Mouse (Mus musculus): ENCODE results near the gene Pofut2. TPM values are rescaled to one million over a fixed set of nuclear protein-coding genes. Genes with fewer than 3 reads are reported as not detected.
"Not testable (repeated sequence)": the region's sequence is repeated elsewhere in the genome, so short reads cannot be mapped to it uniquely, and the experiment has no call there.

Gene Pofut2
- polyA plus RNA-seq, 1 experiment = 45.9 TPM

DNA sequence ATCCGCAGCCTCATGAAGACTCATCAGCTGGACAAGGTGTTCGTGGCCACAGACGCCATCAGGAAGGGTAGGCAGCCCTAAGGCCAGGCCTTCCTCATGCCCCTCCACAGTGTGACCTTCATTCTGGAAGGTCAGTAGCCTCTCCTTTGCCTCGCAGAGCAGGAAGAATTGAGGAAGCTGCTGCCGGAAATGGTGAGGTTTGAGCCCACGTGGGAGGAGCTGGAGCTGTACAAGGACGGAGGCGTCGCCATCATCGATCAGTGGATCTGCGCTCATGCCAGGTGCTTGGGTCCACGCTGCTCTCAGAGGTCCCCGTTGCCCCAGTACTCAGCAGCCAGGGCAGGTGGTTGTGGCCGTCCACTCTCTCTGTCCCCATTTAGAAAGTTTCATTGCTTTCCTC, 8.0 kb downstream of the Pofut2 start:
- no peak overlapping the region for H3K4me3 ChIP-seq (ENCODE audit: insufficient read depth, low read depth, low read length)
- no peak overlapping the region for H3K27ac ChIP-seq (ENCODE audit: insufficient read depth, low read depth, low read length)
- no peak for DNase-seq
- TF ChIP-seq CTCF (conservative IDR thresholded peaks at IDR 0.05; ENCODE audit: insufficient read depth, insufficient read length, low read depth, low read length) (no peak), POLR2A (IDR thresholded peaks at IDR 0.05; ENCODE audit: low read depth, low read length) (no peak)
- 79% methylated on average over 14 of the region's 14 CpGs for WGBS
- peaks cover 2% of the 10 kb centered on the region; the same call in 1 of the 2 replicates for H3K36me3 ChIP-seq (ENCODE audit: control insufficient read depth, insufficient read depth, low read length)
- H3K4me1 ChIP-seq (ENCODE audit: control insufficient read depth, insufficient read depth, low read length) = no peaks in the 10 kb centered on the region
- H3K27me3 ChIP-seq (replicated peaks; ENCODE audit: control insufficient read depth, insufficient read depth, low read length) = no peaks in the 10 kb centered on the region

DNA sequence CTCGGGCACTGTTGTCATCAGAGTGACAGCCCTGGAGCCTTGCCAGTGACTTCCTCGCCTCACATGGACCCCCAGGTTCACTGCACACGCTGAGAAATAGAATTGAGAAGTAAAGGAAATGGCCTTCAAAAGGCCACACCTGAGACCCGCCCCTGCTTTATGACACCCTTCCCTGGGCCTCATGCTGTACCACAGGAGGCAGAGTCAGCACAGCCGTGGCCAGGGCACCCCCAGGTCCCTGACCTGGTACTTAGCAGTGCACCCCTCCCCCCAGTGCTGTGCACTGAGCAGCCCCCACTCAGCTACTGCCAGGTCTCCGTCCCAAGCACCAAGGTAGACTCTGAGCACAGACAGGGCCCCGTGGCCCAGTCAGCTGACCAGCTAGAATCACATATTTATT, 10.1 kb downstream of the Pofut2 start:
- no peaks in the 10 kb centered on the region for H3K27me3 ChIP-seq (replicated peaks; ENCODE audit: control insufficient read depth, insufficient read depth, low read length)
- TF ChIP-seq CTCF (conservative IDR thresholded peaks at IDR 0.05; ENCODE audit: insufficient read depth, insufficient read length, low read depth, low read length) = no peak
- no peak for TF ChIP-seq POLR2A (IDR thresholded peaks at IDR 0.05; ENCODE audit: low read depth, low read length)
- peaks cover 2% of the 10 kb centered on the region; the same call in 1 of the 2 replicates for H3K36me3 ChIP-seq (ENCODE audit: control insufficient read depth, insufficient read depth, low read length)
- no peaks in the 10 kb centered on the region for H3K4me1 ChIP-seq (ENCODE audit: control insufficient read depth, insufficient read depth, low read length)
- 66% methylated on average over 7 of the region's 7 CpGs for WGBS
- H3K27ac ChIP-seq (ENCODE audit: insufficient read depth, low read depth, low read length) = no peak overlapping the region
- no peak overlapping the region for H3K4me3 ChIP-seq (ENCODE audit: insufficient read depth, low read depth, low read length)
- DNase-seq = no peak

GRCm38 (mm10) chr10:77272980-77273730, 14.1 kb downstream of the Pofut2 start:
- Histone ChIP-seq H3K27me3 (replicated peaks; ENCODE audit: control insufficient read depth, insufficient read depth, low read length) (no peaks in the 10 kb centered on the region), H3K4me1 (ENCODE audit: control insufficient read depth, insufficient read depth, low read length) (no peaks in the 10 kb centered on the region), H3K4me3 (ENCODE audit: insufficient read depth, low read depth, low read length) (no peak overlapping the region), H3K27ac (ENCODE audit: insufficient read depth, low read depth, low read length) (no peak overlapping the region), H3K36me3 (ENCODE audit: control insufficient read depth, insufficient read depth, low read length) (peaks cover 2% of the 10 kb centered on the region; the same call in 1 of the 2 replicates)
- 60% methylated on average over 11 of the region's 11 CpGs for WGBS
- DNase-seq = no peak
- TF ChIP-seq POLR2A (IDR thresholded peaks at IDR 0.05; ENCODE audit: low read depth, low read length) = no peak
- no peak for TF ChIP-seq CTCF (conservative IDR thresholded peaks at IDR 0.05; ENCODE audit: insufficient read depth, insufficient read length, low read depth, low read length)

DNA sequence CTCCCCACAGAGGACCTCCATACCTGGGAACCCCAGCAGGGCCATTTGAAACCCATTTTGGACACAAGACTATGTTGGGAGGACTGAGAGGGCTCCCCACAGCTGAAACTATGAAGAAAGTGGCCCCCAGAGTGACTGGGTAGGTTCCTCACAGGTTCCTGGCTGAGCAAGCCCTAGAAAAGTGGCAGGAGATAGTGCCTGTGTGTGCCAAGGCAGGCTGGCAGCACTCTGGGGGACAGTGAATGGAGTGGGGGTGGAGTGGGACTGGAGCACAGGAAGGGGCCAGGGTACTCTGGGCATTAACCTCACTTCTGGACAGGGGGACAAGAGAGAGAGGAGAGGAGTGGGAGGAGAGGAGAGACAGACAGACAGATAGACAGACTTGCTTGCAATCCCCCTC, 14.8 kb downstream of the Pofut2 start:
- Histone ChIP-seq H3K4me3 (ENCODE audit: insufficient read depth, low read depth, low read length) (no peak overlapping the region), H3K27me3 (replicated peaks; ENCODE audit: control insufficient read depth, insufficient read depth, low read length) (no peaks in the 10 kb centered on the region), H3K27ac (ENCODE audit: insufficient read depth, low read depth, low read length) (no peak overlapping the region), H3K4me1 (ENCODE audit: control insufficient read depth, insufficient read depth, low read length) (no peaks in the 10 kb centered on the region), H3K36me3 (ENCODE audit: control insufficient read depth, insufficient read depth, low read length) (peaks cover 2% of the 10 kb centered on the region; the same call in 1 of the 2 replicates)
- no peak for DNase-seq
- no peak for TF ChIP-seq POLR2A (IDR thresholded peaks at IDR 0.05; ENCODE audit: low read depth, low read length)
- TF ChIP-seq CTCF (conservative IDR thresholded peaks at IDR 0.05; ENCODE audit: insufficient read depth, insufficient read length, low read depth, low read length) = no peak

- H3K27ac ChIP-seq (ENCODE audit: insufficient read depth, low read depth, low read length); H3K4me3 ChIP-seq (ENCODE audit: insufficient read depth, low read depth, low read length); DNase-seq; H3K27me3 ChIP-seq (replicated peaks; ENCODE audit: control insufficient read depth, insufficient read depth, low read length); H3K36me3 ChIP-seq (ENCODE audit: control insufficient read depth, insufficient read depth, low read length); H3K4me1 ChIP-seq (ENCODE audit: control insufficient read depth, insufficient read depth, low read length): not testable (repeated sequence)
- WGBS = 83% methylated on average over 1 of the region's 1 CpGs
- TF ChIP-seq CTCF (conservative IDR thresholded peaks at IDR 0.05; ENCODE audit: insufficient read depth, insufficient read length, low read depth, low read length) = 0 out of 2 replicates have a peak, but pooled peaks have one; percentile 6
These were observed 23.1 kb downstream of the Pofut2 start for GRCm38 (mm10) chr10:77282085-77282484.

DNA sequence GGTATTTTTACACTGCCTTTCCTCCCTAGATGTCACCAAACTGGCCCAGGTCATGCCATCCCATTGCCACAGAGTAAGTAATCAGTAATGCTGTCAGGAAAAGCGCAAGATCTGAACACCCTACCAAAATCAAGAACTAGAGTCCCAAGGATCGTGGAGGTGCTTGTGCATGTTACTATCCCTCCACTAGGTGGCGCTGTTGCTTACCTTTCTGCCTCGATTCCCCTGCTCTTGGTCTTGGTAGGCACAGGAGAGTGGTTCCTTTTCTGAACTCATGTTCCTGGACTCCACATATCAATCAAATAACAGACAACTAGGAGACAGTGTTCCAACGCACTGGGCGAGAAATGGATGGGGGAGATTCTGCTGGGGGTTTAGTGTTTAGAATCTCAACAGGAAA, 23.8 kb downstream of the Pofut2 start:
- WGBS = 16% methylated on average over 6 of the region's 6 CpGs
- TF ChIP-seq CTCF (conservative IDR thresholded peaks at IDR 0.05; ENCODE audit: insufficient read depth, insufficient read length, low read depth, low read length) (peak; percentile 98), POLR2A (IDR thresholded peaks at IDR 0.05; ENCODE audit: low read depth, low read length) (no peak)
- H3K27ac ChIP-seq (ENCODE audit: insufficient read depth, low read depth, low read length) = no peak overlapping the region
- H3K4me3 ChIP-seq (ENCODE audit: insufficient read depth, low read depth, low read length) = no peak overlapping the region
- H3K4me1 ChIP-seq (ENCODE audit: control insufficient read depth, insufficient read depth, low read length) = no peaks in the 10 kb centered on the region
- H3K27me3 ChIP-seq (replicated peaks; ENCODE audit: control insufficient read depth, insufficient read depth, low read length) = no peaks in the 10 kb centered on the region
- H3K36me3 ChIP-seq (ENCODE audit: control insufficient read depth, insufficient read depth, low read length) = no peaks in the 10 kb centered on the region
- DNase-seq = peak; percentile 76

- no peaks in the 10 kb centered on the region for H3K4me1 ChIP-seq (ENCODE audit: control insufficient read depth, insufficient read depth, low read length)
- 86% methylated on average over 6 of the region's 6 CpGs for WGBS
- H3K27ac ChIP-seq (ENCODE audit: insufficient read depth, low read depth, low read length) = no peak overlapping the region
- H3K27me3 ChIP-seq (replicated peaks; ENCODE audit: control insufficient read depth, insufficient read depth, low read length) = no peaks in the 10 kb centered on the region
- H3K4me3 ChIP-seq (ENCODE audit: insufficient read depth, low read depth, low read length) = no peak overlapping the region
- no peak for DNase-seq
- TF ChIP-seq CTCF (conservative IDR thresholded peaks at IDR 0.05; ENCODE audit: insufficient read depth, insufficient read length, low read depth, low read length) (no peak), POLR2A (IDR thresholded peaks at IDR 0.05; ENCODE audit: low read depth, low read length) (no peak)
- no peaks in the 10 kb centered on the region for H3K36me3 ChIP-seq (ENCODE audit: control insufficient read depth, insufficient read depth, low read length)
These were observed 25.8 kb downstream of the Pofut2 start for GRCm38 (mm10) chr10:77284832-77285231.

Measured in kidney, adult 2 months (tissue).